Mouse (Mus musculus) gastrocnemius, adult 18-20 months (tissue): ENCODE measurements at regions not wholly inside any gene's neighbourhood (a gene's known extent, or its start where the extent isn't known, plus 50 kb on each side); places are given as distances from the start of the nearest gene placed in this dataset.

Experiments used
- DNase-seq: peaks from one replicate; pipeline ENCODE4 v3.0.0; 2021; ENCODE audit warnings: low spot score

DNA sequence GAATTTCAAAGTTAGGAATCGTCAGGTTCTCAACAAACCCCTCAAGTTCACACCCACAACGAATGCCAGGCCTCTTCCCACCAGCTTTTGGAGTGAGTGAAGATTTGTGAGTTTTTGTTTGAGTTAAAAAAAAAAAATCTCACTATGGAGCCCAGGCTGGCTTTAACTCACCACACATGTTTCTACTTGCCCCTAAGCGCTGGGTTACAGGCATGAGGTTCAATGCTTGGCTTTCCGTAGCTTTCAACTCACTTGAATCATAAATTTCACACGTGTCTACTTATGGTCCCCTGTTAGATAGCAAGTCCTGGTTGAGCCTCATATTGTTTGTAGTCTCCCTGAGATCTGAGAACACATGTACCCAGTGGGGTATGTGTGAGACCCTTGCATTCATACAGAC lies 122.8 kb upstream of the Efna5 start:
- DNase-seq, result no peak

- no peak for DNase-seq
Observed at GRCm38 (mm10) chr17:63002729-63003128, 121.6 kb upstream of the Efna5 start.

DNA sequence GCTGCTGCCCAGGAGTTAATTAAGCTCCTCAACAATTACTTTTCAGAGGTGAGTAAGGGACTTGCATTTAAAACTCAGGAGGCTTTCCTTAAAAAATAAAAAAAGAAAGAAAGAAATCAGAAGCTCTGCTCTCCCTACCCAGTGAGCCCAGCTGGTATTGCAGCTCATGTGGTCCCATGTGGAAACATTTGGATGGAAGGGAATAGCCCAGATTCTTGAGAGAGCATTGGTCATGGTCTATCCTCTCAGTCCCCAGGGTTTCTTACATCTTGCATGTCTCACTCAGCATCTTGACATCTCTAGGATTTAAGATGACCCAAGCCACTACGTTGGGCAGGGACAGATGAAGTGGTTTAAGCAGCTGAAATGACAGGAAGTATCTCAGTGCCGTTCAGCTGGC lies 120.8 kb upstream of the Efna5 start:
- no peak for DNase-seq

- no peak for DNase-seq
Observed at GRCm38 (mm10) chr17:62997691-62998090, 116.6 kb upstream of the Efna5 start.

DNA sequence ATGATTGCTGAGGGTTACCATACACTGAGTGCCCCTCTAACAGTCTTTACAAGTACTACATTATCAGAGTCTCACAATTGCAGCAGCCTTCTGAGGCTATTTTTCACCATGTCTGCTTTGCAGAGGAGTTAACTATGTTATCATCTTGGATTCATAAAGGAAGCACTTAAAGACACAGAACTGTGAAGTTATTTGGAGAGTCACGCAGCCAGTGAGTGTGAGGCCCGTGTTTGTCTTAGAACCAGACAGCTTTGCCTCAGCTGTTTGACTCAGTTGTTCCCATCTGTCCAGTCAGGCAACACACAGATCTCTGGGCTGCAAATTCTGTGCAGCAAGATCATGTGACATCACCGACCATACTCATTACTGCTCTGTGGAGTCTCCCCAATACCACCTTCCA lies 114.2 kb upstream of the Efna5 start:
- no peak for DNase-seq

DNA sequence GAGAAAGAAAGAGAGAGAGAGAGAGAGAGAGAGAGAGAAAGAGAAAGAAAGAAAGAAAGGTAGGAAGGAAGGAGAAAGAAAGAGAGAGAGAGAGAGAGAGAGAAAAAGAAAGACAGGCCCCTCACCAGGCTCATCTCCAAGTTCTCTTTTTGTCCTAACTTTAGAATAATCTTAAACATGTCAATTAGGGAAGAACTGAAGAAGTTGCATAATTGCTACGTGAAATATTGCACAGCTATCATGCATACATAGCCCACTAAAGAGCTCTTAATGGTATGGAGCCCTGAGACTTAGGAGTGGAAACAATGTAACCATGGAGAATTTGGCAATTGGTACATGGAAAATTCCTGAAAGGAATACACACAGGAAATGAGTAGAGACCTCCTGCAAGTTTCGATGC lies 111.9 kb upstream of the Efna5 start:
- no peak for DNase-seq

DNA sequence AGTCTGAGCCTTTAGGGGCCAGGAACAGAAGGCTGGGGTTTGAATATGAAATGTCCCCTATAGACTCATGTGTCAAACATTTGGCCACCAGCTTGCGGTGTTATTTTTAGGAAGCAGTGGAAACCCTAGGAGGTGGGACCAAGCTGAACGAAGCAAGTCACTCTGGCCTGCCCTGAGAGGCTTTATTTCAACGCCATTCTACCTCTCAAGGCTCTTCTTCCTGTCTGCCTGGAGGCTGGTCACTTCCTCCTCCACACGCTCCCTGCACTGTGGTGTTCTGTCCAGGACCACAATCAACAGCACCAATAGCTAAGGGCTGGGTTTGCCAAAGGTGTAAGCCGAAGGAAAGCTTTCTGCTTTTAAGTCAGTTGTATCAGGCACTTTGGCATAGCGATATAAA lies 105.2 kb upstream of the Efna5 start:
- DNase-seq, result peak; percentile 45

DNA sequence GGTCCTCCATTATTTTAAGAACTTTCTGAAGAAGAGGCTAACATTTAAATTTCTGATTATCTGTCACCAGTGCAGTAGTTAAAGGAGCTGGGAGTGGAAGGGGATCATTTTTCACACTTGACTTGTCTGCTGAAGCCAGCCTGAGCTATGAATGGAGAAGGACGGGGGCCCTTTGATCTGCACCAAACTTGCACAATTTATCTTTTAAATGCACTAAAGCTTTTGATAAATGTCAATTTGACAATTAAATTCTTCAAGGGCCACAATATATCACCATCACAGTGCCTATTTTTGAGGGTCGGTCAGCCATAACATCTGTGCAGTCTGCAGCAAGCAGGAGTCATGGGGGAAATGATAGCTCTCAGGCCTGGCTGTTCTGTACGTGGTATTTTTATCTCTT lies 99.2 kb upstream of the Efna5 start:
- no peak for DNase-seq

DNA sequence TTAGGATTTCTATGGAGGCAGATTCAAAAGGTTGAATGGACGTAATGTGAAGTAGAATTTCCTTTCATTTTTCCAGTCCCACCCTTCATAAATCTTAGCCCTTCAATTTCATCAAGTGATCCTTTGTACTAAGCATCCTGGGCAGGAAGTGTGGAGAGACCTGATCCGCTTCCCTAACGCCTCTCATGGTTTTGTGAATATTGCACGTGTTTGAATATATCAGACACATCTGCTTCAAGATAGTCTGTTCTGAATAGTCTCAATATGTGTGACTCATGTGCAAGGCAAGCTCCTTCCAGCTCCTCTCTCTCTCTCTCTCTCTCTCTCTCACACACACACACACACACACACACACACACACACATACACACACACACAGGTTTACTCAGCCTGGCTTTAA lies 96.4 kb upstream of the Efna5 start:
- DNase-seq, result no peak

DNA sequence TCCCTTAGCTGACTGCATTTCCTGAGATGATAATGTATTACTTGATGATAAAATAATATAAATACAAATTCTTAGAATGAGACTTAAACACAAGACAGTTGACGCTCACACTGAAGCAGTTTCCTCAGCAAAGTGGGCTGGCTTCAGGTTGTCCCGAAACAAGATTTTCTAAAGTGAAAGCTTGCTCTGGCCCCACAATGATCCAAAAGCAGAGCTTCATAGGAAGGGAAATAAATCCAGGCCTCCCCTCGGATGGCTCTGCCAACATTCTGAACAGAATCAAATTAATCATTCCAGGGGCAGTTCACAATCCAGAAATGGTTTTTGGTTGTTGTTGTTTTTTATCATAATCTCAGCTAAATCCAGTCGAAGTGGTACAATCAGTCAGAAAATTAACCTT lies 96.0 kb upstream of the Efna5 start:
- DNase-seq, result no peak

GRCm38 (mm10) chr17:62974627-62975279 lies 93.6 kb upstream of the Efna5 start:
- no peak for DNase-seq

- no peak for DNase-seq
Observed at GRCm38 (mm10) chr17:62969025-62969424, 87.9 kb upstream of the Efna5 start.

- no peak for DNase-seq
Observed at GRCm38 (mm10) chr17:62963824-62964223, 82.7 kb upstream of the Efna5 start.

DNA sequence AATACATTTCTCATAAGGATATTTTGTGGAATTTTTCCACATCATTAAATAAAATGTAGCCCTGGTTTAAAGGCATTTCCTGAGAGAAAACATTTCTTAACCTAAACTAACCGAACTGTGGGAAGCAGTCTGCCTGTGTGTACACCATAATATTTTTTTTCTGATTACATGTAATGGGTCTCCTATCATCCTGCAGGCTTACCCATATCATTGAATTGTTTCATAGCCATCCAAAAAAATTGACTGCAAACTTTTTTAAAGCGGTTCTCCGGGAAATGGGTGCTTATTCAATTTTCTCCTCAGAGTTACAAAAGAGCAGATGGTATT lies 81.1 kb upstream of the Efna5 start:
- no peak for DNase-seq

DNA sequence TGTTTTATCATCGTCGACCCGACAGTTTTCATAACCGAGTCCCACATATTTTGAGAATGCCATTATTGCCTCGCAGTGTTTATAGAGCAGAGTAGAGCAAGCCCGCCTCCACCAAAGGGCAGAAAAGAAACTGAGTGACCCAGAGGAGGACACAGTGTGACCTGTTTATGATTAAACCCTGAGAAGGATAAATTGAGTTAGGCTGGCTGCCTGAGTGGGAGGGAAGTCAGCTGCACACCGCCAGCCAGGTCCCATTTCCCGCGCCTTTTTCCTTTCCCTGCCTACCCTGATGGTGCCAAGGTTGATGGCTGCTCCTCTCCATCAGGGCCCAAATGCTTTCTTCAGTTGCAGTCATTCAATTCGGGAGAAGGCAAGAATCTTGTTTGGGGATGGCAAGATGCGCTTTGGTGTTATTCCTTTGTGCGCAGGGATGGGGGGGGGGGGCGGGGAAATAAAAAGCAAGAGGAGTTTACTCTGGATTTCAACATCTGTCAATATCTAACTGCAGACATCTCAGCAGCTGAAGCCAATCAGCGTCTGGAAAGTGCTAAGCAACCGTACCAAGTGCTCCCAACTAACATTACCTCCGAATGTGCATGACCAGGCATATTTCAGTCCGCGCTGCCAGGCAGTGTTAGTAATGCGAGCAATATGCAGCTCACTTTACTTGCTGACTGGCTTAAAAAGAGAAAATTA lies 80.6 kb upstream of the Efna5 start:
- peak; percentile 9 for DNase-seq

- DNase-seq, result no peak
Observed at GRCm38 (mm10) chr17:62959146-62959545, 78.0 kb upstream of the Efna5 start.

DNA sequence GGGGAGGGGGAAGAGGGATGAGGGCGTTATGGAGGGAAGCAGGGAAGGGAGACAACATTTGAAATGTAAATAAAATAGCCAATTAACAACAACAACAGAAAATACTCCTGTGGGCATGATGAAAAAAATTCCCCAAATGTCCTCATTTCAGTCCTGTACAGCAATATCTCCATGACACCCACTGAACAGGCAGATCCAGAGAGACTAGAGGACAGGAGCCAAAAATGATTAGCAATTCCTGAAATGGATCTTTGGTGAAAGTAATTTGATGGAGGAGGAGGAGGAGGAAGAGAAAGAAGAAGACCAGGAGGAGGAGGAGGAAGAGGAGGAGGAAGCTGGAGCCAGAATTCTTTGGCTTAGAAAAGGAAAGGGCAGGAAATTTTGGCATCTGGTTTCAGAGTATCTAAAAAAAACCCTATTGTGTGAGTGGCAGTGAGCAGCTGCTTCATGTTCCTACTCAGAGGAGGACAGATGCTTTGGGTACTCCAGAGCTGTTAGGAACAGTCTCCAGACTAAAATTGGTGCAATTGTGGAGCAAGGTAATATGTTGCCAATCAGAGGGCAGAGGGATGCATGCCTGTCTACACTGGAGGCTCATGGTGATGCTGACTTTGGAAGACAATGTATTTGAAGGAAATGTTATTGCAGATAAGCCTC lies 66.5 kb upstream of the Efna5 start:
- DNase-seq, result no peak

DNA sequence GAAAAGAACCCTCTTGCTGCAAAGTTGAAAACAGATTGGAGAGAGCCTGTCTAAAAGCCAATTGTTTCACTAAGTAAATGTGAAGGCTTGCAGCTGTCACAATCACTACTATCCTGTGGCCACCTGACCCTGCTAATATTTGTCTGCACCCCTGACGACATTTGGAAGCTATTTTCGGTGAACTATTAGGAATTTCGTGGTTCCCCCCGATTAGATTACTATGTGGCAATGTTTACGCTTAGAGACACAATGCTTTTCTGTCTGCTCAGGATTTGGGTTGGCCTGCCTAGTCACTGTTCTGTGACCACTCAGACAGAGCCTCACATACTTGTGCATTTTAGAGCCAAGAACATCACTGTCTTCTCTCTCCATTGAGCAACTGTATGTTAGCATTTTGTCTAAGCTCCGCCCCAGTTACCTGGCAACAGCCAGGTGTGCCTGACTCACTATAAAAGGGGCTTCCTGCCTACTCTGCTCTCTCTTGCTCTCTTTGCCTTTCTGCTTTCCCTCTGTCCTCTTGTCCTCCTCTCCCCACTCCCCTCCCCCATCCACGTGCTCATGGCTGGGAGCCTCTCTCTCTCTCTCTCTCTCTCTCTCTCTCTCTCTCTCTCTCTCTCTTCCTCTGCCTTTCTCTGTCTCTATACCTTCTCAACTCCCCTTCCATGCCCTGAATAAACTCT lies 59.6 kb upstream of the Efna5 start:
- no peak for DNase-seq

DNA sequence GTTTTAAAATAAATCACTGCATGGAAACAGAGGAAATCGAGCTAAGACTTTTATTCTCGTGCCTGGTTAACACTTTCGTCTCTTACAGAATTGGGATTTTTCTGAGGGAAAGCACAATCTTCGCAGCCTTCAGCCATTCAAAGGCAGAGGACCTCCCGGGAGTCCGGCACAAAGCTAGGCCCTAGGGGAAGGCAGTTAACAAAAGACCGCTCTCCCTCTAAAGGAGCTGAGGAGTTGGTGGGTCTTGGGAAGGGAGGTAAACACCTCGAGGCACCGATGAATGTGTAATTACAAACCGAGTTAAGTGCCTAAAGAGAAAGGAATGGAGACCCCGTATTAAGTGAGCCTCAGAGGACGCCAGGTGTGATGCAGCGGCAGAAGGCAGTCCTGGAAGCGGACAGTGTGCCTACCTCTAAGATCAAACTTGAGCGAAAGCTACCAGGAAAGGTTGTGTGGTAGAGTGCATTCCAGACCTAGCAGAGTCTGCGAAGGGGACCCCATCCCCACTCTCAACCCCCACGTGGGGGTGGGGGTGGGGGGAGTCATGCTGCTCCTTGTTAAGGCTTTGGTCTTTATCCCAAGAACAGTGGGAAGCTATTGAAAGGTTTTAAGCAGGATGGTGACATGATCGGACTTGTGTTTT lies 58.9 kb upstream of the Efna5 start:
- DNase-seq, result no peak

DNA sequence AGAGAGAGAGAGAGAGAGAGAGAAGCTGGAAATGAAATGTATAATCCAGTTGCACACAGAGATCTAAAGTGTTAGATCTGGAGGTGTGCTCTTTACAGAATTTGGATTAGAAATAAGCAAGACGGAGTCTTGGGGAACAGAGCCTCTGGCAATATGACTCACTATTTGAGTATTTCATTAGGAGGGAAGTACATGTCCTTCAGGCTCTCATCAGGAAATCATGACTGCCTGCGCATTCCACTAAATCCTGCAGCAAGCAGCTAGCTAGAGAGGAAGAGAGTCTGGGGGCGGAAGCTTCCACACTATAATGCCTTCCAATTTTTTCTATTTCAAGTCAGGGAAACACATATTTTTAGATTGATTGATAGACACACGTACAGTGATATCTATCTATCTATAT lies 58.1 kb upstream of the Efna5 start:
- no peak for DNase-seq
